Mouse (Mus musculus) stomach, embryonic 15.5 days (tissue): ENCODE data around the gene Guca1a. TPM values are rescaled to one million over a fixed set of nuclear protein-coding genes. Genes with fewer than 3 reads are reported as not detected.

Experiments used
- ATAC-seq: fragments of 200-750 bp; cut with Nextera tagmentation; 2 replicates; pipeline ENCODE4 v1.8.0; 2017; ENCODE audit warnings: low read depth, moderate number of reproducible peaks, moderate TSS enrichment; ENCODE audit not compliant: insufficient read depth, low FRiP score
- H3K27ac ChIP-seq: fragments of 300-500 bp; sonication (generic); 2 replicates; pipeline ENCODE4 v1.5.1; 2015; ENCODE audit warnings: mild to moderate bottlenecking, inconsistent platforms
- H3K27me3 ChIP-seq: fragments of 300-500 bp; sonication (generic); replicated peaks from 2 replicates; pipeline ENCODE4 v1.6.1; 2015; ENCODE audit warnings: inconsistent platforms
- H3K36me3 ChIP-seq: fragments of 300-500 bp; sonication (generic); 2 replicates; pipeline ENCODE4 v1.6.1; 2015; ENCODE audit warnings: inconsistent platforms
- H3K4me1 ChIP-seq: fragments of 300-500 bp; sonication (generic); 2 replicates; pipeline ENCODE4 v1.6.1; 2015; ENCODE audit warnings: inconsistent platforms
- H3K4me2 ChIP-seq: fragments of 300-500 bp; sonication (generic); 2 replicates; pipeline ENCODE4 v1.6.1; 2015; ENCODE audit warnings: mild to moderate bottlenecking, inconsistent platforms
- H3K4me3 ChIP-seq: fragments of 300-500 bp; sonication (generic); replicated peaks from 2 replicates; pipeline ENCODE4 v1.5.1; 2015; ENCODE audit warnings: inconsistent platforms
- H3K9ac ChIP-seq: fragments of 300-500 bp; sonication (generic); 2 replicates; pipeline ENCODE4 v1.6.1; 2015; ENCODE audit warnings: inconsistent platforms
- H3K9me3 ChIP-seq: fragments of 300-500 bp; sonication (generic); 2 replicates; pipeline ENCODE4 v1.6.1; 2016; ENCODE audit warnings: inconsistent platforms
- WGBS: fragments of 180-500 bp; shearing (Covaris S2); methylation state at CpG from one replicate; pipeline ENCODE4 v1.1.7; 2015; 5-methylcytosine and 5-hydroxymethylcytosine counted together
- polyA plus RNA-seq: library from polyadenylated mRNA; unstranded; fragments of >200 nt; fragmentation: Nextera tagmentation; extraction: Ambion mirVana; gene quantifications from 2 replicates; pipeline ENCODE4 v1.2.1, GENCODE M21; 2015

Guca1a gene
- polyA plus RNA-seq, 1 experiment from 2014 or later, result 4.0 TPM

DNA sequence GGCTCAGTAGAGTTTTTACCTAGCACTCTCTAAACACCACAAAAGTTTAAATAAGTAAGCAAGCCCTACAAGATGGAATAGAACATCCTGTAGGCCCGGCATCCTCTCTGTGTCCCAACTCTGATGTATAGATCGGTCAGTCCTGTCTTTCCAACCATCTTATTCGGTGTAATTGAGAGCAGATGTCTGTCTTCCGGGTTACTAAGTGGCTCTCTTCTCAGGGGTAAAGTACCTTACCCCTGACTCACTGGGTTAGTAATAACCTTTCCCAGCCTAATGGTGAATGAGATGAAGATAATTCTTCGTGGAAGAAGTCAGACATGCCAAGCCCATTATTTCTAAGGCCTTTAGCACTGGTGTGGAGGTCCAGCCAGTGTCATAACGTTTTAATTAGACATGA is 26.4 kb downstream of the Guca1a start:
- Histone ChIP-seq H3K36me3 (peaks cover 46% of the 10 kb centered on the region), H3K4me1 (peaks cover 5% of the 10 kb centered on the region; the same call in 1 of the 2 replicates), H3K27ac (no peak overlapping the region), H3K4me2 (no peak overlapping the region), H3K9ac (no peak overlapping the region), H3K4me3 (no peak overlapping the region), H3K9me3 (no peaks in the 10 kb centered on the region), H3K27me3 (no peaks in the 10 kb centered on the region)
- WGBS, result 83% methylated on average over 6 of the region's 6 CpGs
- ATAC-seq, result no peak

DNA sequence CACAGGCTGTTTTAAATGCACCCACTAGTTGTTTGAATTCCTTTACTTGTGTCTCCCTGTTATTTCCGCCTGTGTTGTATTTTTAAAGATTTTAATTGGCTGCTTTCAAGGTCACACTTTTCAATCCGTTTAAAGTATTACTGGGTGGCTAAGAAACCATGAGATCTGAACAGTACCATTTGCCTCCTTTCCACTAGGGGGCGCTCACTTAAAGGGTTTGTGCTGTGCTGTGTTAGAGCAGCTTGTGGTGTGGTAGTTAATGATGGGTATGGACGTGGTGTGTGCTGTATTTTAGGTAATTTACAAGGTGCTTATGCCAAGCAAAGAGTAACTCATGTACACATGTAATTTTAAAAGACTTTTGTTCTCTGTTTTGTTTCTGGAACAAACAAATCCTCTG is 28.9 kb downstream of the Guca1a start:
- Histone ChIP-seq H3K9me3 (no peaks in the 10 kb centered on the region), H3K4me2 (no peak overlapping the region), H3K36me3 (peaks cover 33% of the 10 kb centered on the region), H3K4me1 (peaks cover 5% of the 10 kb centered on the region; the same call in 1 of the 2 replicates), H3K4me3 (no peak overlapping the region), H3K27ac (no peak overlapping the region), H3K9ac (no peak overlapping the region), H3K27me3 (no peaks in the 10 kb centered on the region)
- no peak for ATAC-seq
- 9% methylated on average over 4 of the region's 4 CpGs for WGBS

DNA sequence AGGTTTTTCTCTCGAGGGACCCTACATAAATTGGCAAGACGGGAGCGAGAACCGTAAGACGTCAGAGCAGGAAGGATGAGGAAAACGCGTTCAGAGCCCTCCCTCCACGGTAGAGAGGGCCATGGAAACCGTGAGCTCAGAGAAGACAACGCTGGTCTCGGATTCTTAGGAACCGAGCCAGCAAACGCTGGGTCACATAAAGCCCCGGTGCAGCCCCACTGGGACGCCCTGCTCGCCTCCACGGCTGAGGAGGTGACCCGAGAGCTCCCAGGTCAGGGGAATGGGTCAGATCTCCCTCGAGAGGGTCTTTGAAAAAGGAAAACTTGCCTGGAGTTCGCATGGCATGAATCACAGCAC is 31.3 kb downstream of the Guca1a start:
- 2% methylated on average over 20 of the region's 20 CpGs for WGBS
- Histone ChIP-seq H3K4me2 (peak overlapping the region; percentile 87), H3K36me3 (peaks cover 19% of the 10 kb centered on the region), H3K4me3 (peak overlapping the region; percentile 87), H3K27me3 (no peaks in the 10 kb centered on the region), H3K27ac (peak overlapping the region; percentile 61), H3K4me1 (peaks cover 5% of the 10 kb centered on the region; the same call in 1 of the 2 replicates), H3K9ac (peak overlapping the region; percentile 63), H3K9me3 (no peaks in the 10 kb centered on the region)
- peak; percentile 25; the same call in 1 of the 2 replicates for ATAC-seq

- H3K27ac ChIP-seq, result peak within 1 kb of the TSS; percentile 61
- H3K9ac ChIP-seq, result peak within 1 kb of the TSS; percentile 63
- H3K4me1 ChIP-seq, result peaks cover 5% of the 10 kb centered on the region; the same call in 1 of the 2 replicates
- peaks cover 13% of the 10 kb centered on the region for H3K36me3 ChIP-seq
- H3K27me3 ChIP-seq, result no peaks in the 10 kb centered on the region
- H3K4me2 ChIP-seq, result peak within 1 kb of the TSS; percentile 87
- H3K4me3 ChIP-seq, result peak within 1 kb of the TSS; percentile 87
- peak; percentile 83; the same call in 1 of the 2 replicates for ATAC-seq
- no peaks in the 10 kb centered on the region for H3K9me3 ChIP-seq
- 3% methylated on average over 35 of the region's 35 CpGs for WGBS
Observed at GRCm38 (mm10) chr17:47368401-47369086, 31.8 kb downstream of the Guca1a start, which contains the start of gene Mrps10. Gene Mrps10, plus strand, starts transcription at chr17:47368887.

DNA sequence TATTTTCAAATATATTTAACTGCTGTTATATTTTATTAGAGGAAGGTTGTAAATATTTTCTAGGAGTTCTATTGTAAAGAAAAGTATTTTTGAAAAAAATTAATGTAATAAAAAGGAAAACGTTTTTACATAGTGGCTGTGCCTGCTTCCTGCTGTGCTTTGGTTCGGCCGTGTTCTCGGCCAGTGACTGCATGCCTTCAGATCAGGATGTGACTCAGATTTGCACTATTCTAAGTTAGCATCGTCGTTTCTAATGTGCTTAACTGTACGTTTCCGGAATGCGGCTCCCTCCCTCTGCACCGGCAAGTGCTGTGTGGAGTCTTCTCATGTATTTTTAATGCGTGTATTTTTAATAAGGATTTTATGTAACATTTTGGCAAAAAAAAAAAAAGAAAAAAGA is 39.0 kb downstream of the Guca1a start:
- Histone ChIP-seq H3K9ac (no peak overlapping the region), H3K4me1 (no peaks in the 10 kb centered on the region), H3K4me2 (no peak overlapping the region), H3K27me3 (no peaks in the 10 kb centered on the region), H3K4me3 (no peak overlapping the region), H3K9me3 (no peaks in the 10 kb centered on the region), H3K27ac (no peak overlapping the region), H3K36me3 (peaks cover 13% of the 10 kb centered on the region)
- ATAC-seq, result no peak
- 77% methylated on average over 11 of the region's 11 CpGs for WGBS

DNA sequence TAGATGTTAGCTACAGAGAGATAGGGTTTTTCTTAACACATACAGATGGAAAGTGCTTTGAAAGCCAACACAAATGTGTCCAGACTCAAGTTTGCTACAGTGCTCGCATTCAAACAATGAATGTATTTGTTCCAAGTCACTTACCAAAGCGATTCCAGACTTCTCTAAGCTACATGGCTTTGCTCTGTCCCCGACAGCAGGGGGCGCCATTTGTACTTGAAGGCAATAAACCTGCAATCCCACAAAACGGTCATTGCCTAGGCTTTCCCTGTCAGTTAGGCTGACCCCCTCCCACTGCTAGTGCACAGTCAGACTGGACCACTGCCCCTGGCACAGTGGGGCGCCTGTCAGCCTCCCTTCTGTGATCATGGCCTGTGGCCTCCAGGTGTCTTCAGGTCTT is 40.4 kb downstream of the Guca1a start:
- Histone ChIP-seq H3K4me2 (no peak overlapping the region), H3K9me3 (no peaks in the 10 kb centered on the region), H3K4me3 (no peak overlapping the region), H3K9ac (no peak overlapping the region), H3K4me1 (no peaks in the 10 kb centered on the region), H3K36me3 (peaks cover 24% of the 10 kb centered on the region), H3K27ac (no peak overlapping the region), H3K27me3 (no peaks in the 10 kb centered on the region)
- peak; percentile 47; the same call in 1 of the 2 replicates for ATAC-seq
- WGBS, result 48% methylated on average over 6 of the region's 6 CpGs

- no peak overlapping the region for H3K4me2 ChIP-seq
- H3K9me3 ChIP-seq, result no peaks in the 10 kb centered on the region
- H3K4me3 ChIP-seq, result no peak overlapping the region
- H3K4me1 ChIP-seq, result no peaks in the 10 kb centered on the region
- no peak for ATAC-seq
- peaks cover 64% of the 10 kb centered on the region for H3K36me3 ChIP-seq
- no peaks in the 10 kb centered on the region for H3K27me3 ChIP-seq
- H3K27ac ChIP-seq, result no peak overlapping the region
- no peak overlapping the region for H3K9ac ChIP-seq
- WGBS, result 92% methylated on average over 3 of the region's 3 CpGs
Observed at GRCm38 (mm10) chr17:47349721-47350319, 50.6 kb downstream of the Guca1a start.

Other genes starting within 250 kb of the Guca1a start
- gene Mrps10, start 31.7 kb downstream of the Guca1a start, polyA plus RNA-seq, result 73.1 and 77.4 TPM in 2 replicates
- 0.46 and 0.49 TPM in 2 replicates for gene Guca1b, start 15.2 kb downstream of the Guca1a start, polyA plus RNA-seq
- gene AI661453, start 36.0 kb upstream of the Guca1a start, polyA plus RNA-seq, result 3.5 and 4.0 TPM in 2 replicates
- gene 1700001C19Rik, start 36.8 kb upstream of the Guca1a start, polyA plus RNA-seq, result 0.12 and 0.37 TPM in 2 replicates
- gene Taf8, start 101.7 kb upstream of the Guca1a start, polyA plus RNA-seq, result 23.3 and 25.2 TPM in 2 replicates
- gene Ccnd3, start 104.5 kb upstream of the Guca1a start, polyA plus RNA-seq, result 391 and 408 TPM in 2 replicates
- gene Bysl, start 210.9 kb upstream of the Guca1a start, polyA plus RNA-seq, result 21.2 and 21.4 TPM in 2 replicates
- gene Med20, start 211.0 kb upstream of the Guca1a start, polyA plus RNA-seq, result 38.7 and 39.7 TPM in 2 replicates
- 1.0 and 1.5 TPM in 2 replicates for gene Gm20517, start 211.0 kb upstream of the Guca1a start, polyA plus RNA-seq
- 5.3 and 6.3 TPM in 2 replicates for gene Usp49, start 230.1 kb upstream of the Guca1a start, polyA plus RNA-seq